Mouse (Mus musculus) E14TG2a.4 (cell line): ENCODE data around the gene Pdilt.

Experiments used
- CTCF ChIP-seq: conservative IDR thresholded peaks from 2 replicates; pipeline ENCODE4 v1.5.1; 2014; ENCODE audit warnings: low read length
- NANOG ChIP-seq: IDR thresholded peaks from 2 replicates; pipeline ENCODE4 v1.6.1; 2014; ENCODE audit warnings: borderline replicate concordance, low read length, mixed read lengths

- TF ChIP-seq CTCF (peak; percentile 77), NANOG (no peak)
These were observed 7.6 kb downstream of the Pdilt start for GRCm38 (mm10) chr7:119515492-119516271.
